In genomic region chr12:28047989-28048388, GRCm38 (mm10) we compare ENCODE assay signal across 14 mouse cellular contexts.
"Had no signal": no experiment of that assay in that cellular context is flagged by ENCODE, and none has a peak within 500 bp of the region (broad histone marks: within the 10 kb centered on the region; RNA-seq: fewer than 3 reads in every experiment).

No protein-coding gene starts in this region.

- H3K4me1 ChIP-seq: limb, embryonic 10.5 days; liver, embryonic 12.5 days; lung, embryonic 15.5 days; megakaryocyte, embryonic 14.5 days; neural tube, embryonic 12.5 days had no signal

- H3K27ac ChIP-seq: left cerebral cortex, adult 2 months; limb, embryonic 10.5 days; liver, embryonic 12.5 days; lung, embryonic 15.5 days; macrophage; neural tube, embryonic 12.5 days had no signal

- H3K9me3 ChIP-seq: limb, embryonic 10.5 days; liver, embryonic 12.5 days; lung, embryonic 15.5 days; neural tube, embryonic 12.5 days had no signal

- ATAC-seq: liver, embryonic 12.5 days had no signal

- H3K36me3 ChIP-seq: limb, embryonic 10.5 days; liver, embryonic 12.5 days; lung, embryonic 15.5 days; neural tube, embryonic 12.5 days had no signal

- H3K4me3 ChIP-seq: left cerebral cortex, adult 2 months; limb, embryonic 10.5 days; liver, embryonic 12.5 days; lung, embryonic 15.5 days; megakaryocyte, embryonic 14.5 days; myocyte; neural tube, embryonic 12.5 days had no signal

- H3K4me2 ChIP-seq: liver, embryonic 12.5 days; lung, embryonic 15.5 days; neural tube, embryonic 12.5 days had no signal

- DNase-seq: kidney, adult 18-20 months; kidney, postnatal 10 days; lung, postnatal 14 days; right cerebral cortex, adult 18-20 months; right cerebral cortex, postnatal 25 days; thymus, postnatal 36 days had no signal

- H3K9ac ChIP-seq: liver, embryonic 12.5 days; lung, embryonic 15.5 days; neural tube, embryonic 12.5 days had no signal

- H3K27me3 ChIP-seq: liver, embryonic 12.5 days; lung, embryonic 15.5 days; megakaryocyte, embryonic 14.5 days; neural tube, embryonic 12.5 days had no signal
